Mouse (Mus musculus) MEL (cell line): Measurements from ENCODE around the gene Fbrsl1. TPM values are rescaled to one million over a fixed set of nuclear protein-coding genes. Genes with fewer than 3 reads are reported as not detected.

Source experiments
- DNase-seq: peaks from one replicate; pipeline ENCODE4 v3.0.0; 2011; ENCODE audit warnings: low read depth, low spot score
- H3K27ac ChIP-seq: 2 replicates; pipeline ENCODE4 v1.5.1; 2012; ENCODE audit warnings: low read depth, mild to moderate bottlenecking, control low read depth, low read length, moderate library complexity; ENCODE audit not compliant: control insufficient read depth
- H3K27me3 ChIP-seq, 2 experiments: fragments of 150-350 bp in 1 of 2; sonication (generic) in 1 of 2; 2 replicates each; pipeline ENCODE4 v1.6.1; 2012; ENCODE audit warnings: low read length in 2 of 2, mild to moderate bottlenecking in 2 of 2, improper control_type of control experiment in 1 of 2, moderate library complexity in 1 of 2; ENCODE audit not compliant: insufficient read depth in 2 of 2, control insufficient read depth in 1 of 2
- H3K36me3 ChIP-seq, 2 experiments: 2 replicates each; pipeline ENCODE4 v1.6.1; 2012 to 2014; ENCODE audit warnings: low read length in 2 of 2, improper control_type of control experiment in 1 of 2, inconsistent platforms in 1 of 2, mild to moderate bottlenecking in 1 of 2; ENCODE audit not compliant: insufficient read depth in 2 of 2, control insufficient read depth in 1 of 2
- H3K4me1 ChIP-seq, 2 experiments: fragments of 150-350 bp in 1 of 2; sonication (generic) in 1 of 2; 2 replicates each; pipeline ENCODE4 v1.6.1; 2012; ENCODE audit warnings: low read length in 2 of 2, improper control_type of control experiment in 1 of 2, mild to moderate bottlenecking in 1 of 2; ENCODE audit not compliant: insufficient read depth in 2 of 2, control insufficient read depth in 1 of 2
- H3K4me3 ChIP-seq, 2 experiments: fragments of 150-350 bp in 1 of 2; sonication (generic) in 1 of 2; 2 replicates each; pipeline ENCODE4 v1.5.1; 2012; ENCODE audit warnings: low read depth in 2 of 2, low read length in 2 of 2, mild to moderate bottlenecking in 2 of 2, moderate library complexity in 2 of 2, control low read depth in 1 of 2, improper control_type of control experiment in 1 of 2; ENCODE audit not compliant: control insufficient read depth in 1 of 2, insufficient read depth in 1 of 2
- H3K79me2 ChIP-seq: 2 replicates; pipeline ENCODE4 v1.6.1; 2012; ENCODE audit warnings: mild to moderate bottlenecking, low read length, moderate library complexity; ENCODE audit not compliant: control insufficient read depth, poor library complexity, insufficient read depth
- H3K9ac ChIP-seq: 2 replicates; pipeline ENCODE4 v1.6.1; 2012; ENCODE audit warnings: low read depth, mild to moderate bottlenecking, control low read depth, low read length, moderate library complexity; ENCODE audit not compliant: control insufficient read depth, poor library complexity, severe bottlenecking
- H3K9me3 ChIP-seq: fragments of 150-350 bp; sonication (generic); replicated peaks from 2 replicates; pipeline ENCODE4 v1.6.1; 2012; ENCODE audit warnings: mild to moderate bottlenecking, low read length, improper control_type of control experiment, moderate library complexity; ENCODE audit not compliant: insufficient read depth
- CHD1 ChIP-seq: IDR thresholded peaks from 2 replicates; pipeline ENCODE4 v1.6.1; 2012; ENCODE audit warnings: low read depth, mild to moderate bottlenecking, inconsistent platforms, low read length, improper control_type of control experiment
- CTCF ChIP-seq, 3 experiments: IDR thresholded peaks in 2 of 3; conservative IDR thresholded peaks in 1 of 3; 2 replicates each; pipeline ENCODE4 v1.5.1; 2011 to 2012; ENCODE audit warnings: low read length in 3 of 3, low read depth in 2 of 3, mild to moderate bottlenecking in 2 of 3, improper control_type of control experiment in 1 of 3, inconsistent platforms in 1 of 3, mixed read lengths in 1 of 3, moderate library complexity in 1 of 3; ENCODE audit not compliant: control insufficient read depth in 1 of 3, insufficient read depth in 1 of 3, poor library complexity in 1 of 3, severe bottlenecking in 1 of 3
- ELF1 ChIP-seq: IDR thresholded peaks from 2 replicates; pipeline ENCODE4 v1.6.1; 2014; ENCODE audit warnings: low read depth, mild to moderate bottlenecking, inconsistent platforms, low read length, improper control_type of control experiment, moderate library complexity
- EP300 ChIP-seq, 2 experiments: IDR thresholded peaks; 2 replicates each; pipeline ENCODE4 v1.6.1; 2011; ENCODE audit warnings: improper control_type of control experiment in 2 of 2, low read length in 2 of 2, low read depth in 1 of 2, mild to moderate bottlenecking in 1 of 2
- JUND ChIP-seq: IDR thresholded peaks from 2 replicates; pipeline ENCODE4 v1.6.1; 2011; ENCODE audit warnings: low read depth, mild to moderate bottlenecking, improper control_type of control experiment, low read length
- KAT2A ChIP-seq: conservative IDR thresholded peaks from 2 replicates; pipeline ENCODE4 v1.6.1; 2012; ENCODE audit warnings: low read depth, low read length, improper control_type of control experiment, inconsistent platforms
- MXI1 ChIP-seq: IDR thresholded peaks from 2 replicates; pipeline ENCODE4 v1.6.1; 2011; ENCODE audit warnings: mild to moderate bottlenecking, low read depth, low read length, improper control_type of control experiment
- MYB ChIP-seq: IDR thresholded peaks from 2 replicates; pipeline ENCODE4 v1.6.1; 2011; ENCODE audit warnings: mild to moderate bottlenecking, low read depth, low read length, improper control_type of control experiment
- MYC ChIP-seq: IDR thresholded peaks from 2 replicates; pipeline ENCODE4 v1.6.1; 2011; ENCODE audit warnings: low read depth, mild to moderate bottlenecking, low read length, improper control_type of control experiment, moderate library complexity
- POLR2A ChIP-seq, 2 experiments: IDR thresholded peaks; 2 replicates each; pipeline ENCODE4 v1.6.1; 2011 to 2012; ENCODE audit warnings: low read length in 2 of 2, mild to moderate bottlenecking in 2 of 2, control low read depth in 1 of 2, improper control_type of control experiment in 1 of 2, low read depth in 1 of 2, moderate library complexity in 1 of 2; ENCODE audit not compliant: control insufficient read depth in 1 of 2, insufficient read depth in 1 of 2, poor library complexity in 1 of 2
- POLR2AphosphoS2 ChIP-seq: IDR thresholded peaks from 2 replicates; pipeline ENCODE4 v1.6.1; 2011; ENCODE audit warnings: low read length, improper control_type of control experiment
- SIN3A ChIP-seq: IDR thresholded peaks from 2 replicates; pipeline ENCODE4 v1.6.1; 2012; ENCODE audit warnings: low read length, improper control_type of control experiment, inconsistent platforms
- SMC3 ChIP-seq: IDR thresholded peaks from 2 replicates; pipeline ENCODE4 v1.6.1; 2011; ENCODE audit warnings: low read depth, low read length, improper control_type of control experiment
- TAL1 ChIP-seq: IDR thresholded peaks from 2 replicates; pipeline ENCODE4 v1.6.1; 2012; ENCODE audit warnings: mild to moderate bottlenecking, inconsistent platforms, low read length, moderate library complexity, mixed read lengths
- TBP ChIP-seq: IDR thresholded peaks from 2 replicates; pipeline ENCODE4 v1.8.0; 2011; ENCODE audit warnings: low read depth, low read length, improper control_type of control experiment
- UBTF ChIP-seq: IDR thresholded peaks from 2 replicates; pipeline ENCODE4 v1.6.1; 2012; ENCODE audit warnings: low read depth, mild to moderate bottlenecking, inconsistent platforms, low read length, improper control_type of control experiment, moderate library complexity, borderline replicate concordance; ENCODE audit not compliant: insufficient read depth
- USF2 ChIP-seq, 2 experiments: IDR thresholded peaks; 2 replicates each; pipeline ENCODE4 v1.6.1; 2011 to 2012; ENCODE audit warnings: improper control_type of control experiment in 2 of 2, low read length in 2 of 2, borderline replicate concordance in 1 of 2, inconsistent platforms in 1 of 2, low read depth in 1 of 2, mild to moderate bottlenecking in 1 of 2; ENCODE audit not compliant: insufficient read depth in 1 of 2
- ZC3H11A ChIP-seq: IDR thresholded peaks from 2 replicates; pipeline ENCODE4 v1.6.1; 2012; ENCODE audit warnings: low read depth, mild to moderate bottlenecking, inconsistent platforms, low read length, improper control_type of control experiment
- ZKSCAN1 ChIP-seq: IDR thresholded peaks from 2 replicates; pipeline ENCODE4 v1.6.1; 2012; ENCODE audit warnings: low read depth, mild to moderate bottlenecking, inconsistent platforms, low read length, improper control_type of control experiment, moderate library complexity
- ZNF384 ChIP-seq: IDR thresholded peaks from 2 replicates; pipeline ENCODE4 v1.6.1; 2012; ENCODE audit warnings: low read depth, mild to moderate bottlenecking, inconsistent platforms, low read length, improper control_type of control experiment
- polyA plus RNA-seq, 2 experiments: library from polyadenylated mRNA; stranded (reverse) in 1 of 2; unstranded in 1 of 2; fragments of >175 nt in 1 of 2; fragments of >200 nt in 1 of 2; gene quantifications; 2 replicates each; pipeline versions ENCODE4 v1.2.1 to v1.2.4; 2012; ENCODE audit warnings: low replicate concordance in 2 of 2, low read depth in 1 of 2; ENCODE audit not compliant: insufficient read length in 2 of 2, insufficient read depth in 1 of 2, missing spikeins in 1 of 2
- total RNA-seq: library from RNA; depleted of rRNA; stranded (reverse); fragments of 300-350 nt; gene quantifications from 2 replicates; pipeline ENCODE4 v1.2.3, GENCODE M21; 2012

Fbrsl1 gene
- total and polyA plus RNA-seq, 3 experiments = 12.7 to 56.1 TPM; not detected in 1

DNA sequence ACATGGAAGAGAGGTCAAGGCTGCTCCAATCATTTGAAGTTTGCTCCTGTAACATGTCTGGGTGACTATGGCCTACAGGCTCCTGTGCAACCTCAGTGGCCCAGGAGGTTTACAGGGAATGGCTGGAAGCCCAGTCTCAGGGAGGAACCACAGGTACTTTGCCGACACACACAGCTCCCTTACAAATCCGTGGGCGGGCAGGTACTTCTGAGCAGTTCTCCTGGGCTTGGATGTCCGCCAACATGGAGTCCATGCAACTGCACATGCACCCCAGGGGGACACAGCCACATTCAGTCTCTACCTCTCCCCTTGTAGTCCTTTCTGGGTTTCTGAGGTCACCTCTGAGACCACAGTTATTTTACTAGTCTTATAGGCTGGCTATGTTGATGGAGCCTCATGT lies 28.1 kb downstream of the Fbrsl1 start:
- DNase-seq = no peak
- H3K79me2 ChIP-seq = no peaks in the 10 kb centered on the region
- no peaks in the 10 kb centered on the region for H3K9me3 ChIP-seq
- H3K9ac ChIP-seq = no peak overlapping the region
- H3K27me3 ChIP-seq = no peaks in the 10 kb centered on the region
- no peak overlapping the region for H3K4me3 ChIP-seq
- TF ChIP-seq SIN3A = no peak
- no peak for TF ChIP-seq MYB
- no peak for TF ChIP-seq EP300 (IDR thresholded peaks at IDR 0.05; ENCODE audit: low read depth in 1 of 2, low read length in 2 of 2)
- no peak for TF ChIP-seq ZNF384
- no peak for TF ChIP-seq ZKSCAN1
- TF ChIP-seq SMC3 = no peak
- TF ChIP-seq POLR2A (IDR thresholded peaks at IDR 0.05; ENCODE audit: control insufficient read depth in 1 of 2, insufficient read depth in 1 of 2, low read depth in 1 of 2, low read length in 2 of 2, poor library complexity in 1 of 2) = no peak
- no peak for TF ChIP-seq CTCF (IDR thresholded peaks at IDR 0.05 in 2 of 3, conservative IDR thresholded peaks at IDR 0.05 in 1 of 3; ENCODE audit: control insufficient read depth in 1 of 3, insufficient read depth in 1 of 3, low read depth in 2 of 3, low read length in 3 of 3, poor library complexity in 1 of 3, severe bottlenecking in 1 of 3)
- TF ChIP-seq JUND = no peak
- TF ChIP-seq CHD1 = no peak
- TF ChIP-seq MXI1 = no peak
- no peak for TF ChIP-seq POLR2AphosphoS2
- no peak for TF ChIP-seq TBP
- no peak for TF ChIP-seq MYC
- TF ChIP-seq, all 39 proteins: peak for 0
- Histone ChIP-seq H3K4me1 (no peaks in the 10 kb centered on the region), H3K27ac (no peak overlapping the region), H3K36me3 (no peaks in the 10 kb centered on the region)

DNA sequence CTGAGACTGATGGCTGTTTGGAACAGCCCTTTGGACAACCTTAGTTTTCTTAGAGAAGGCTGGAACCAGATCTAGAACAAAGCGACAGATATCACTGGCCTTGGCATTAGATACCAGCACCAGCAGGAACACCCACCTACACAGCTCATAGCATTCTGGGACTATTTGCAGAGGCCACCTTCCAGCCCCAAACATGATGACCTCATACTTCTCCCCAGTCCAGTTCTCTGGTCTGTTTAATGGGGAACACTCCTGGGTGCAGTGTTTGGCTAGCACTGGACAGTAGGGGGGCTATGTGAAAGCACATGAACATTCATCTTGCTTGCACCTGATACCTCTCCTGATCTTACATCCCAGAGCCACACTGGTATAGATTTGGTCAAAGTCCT lies 29.8 kb downstream of the Fbrsl1 start:
- H3K36me3 ChIP-seq = no peaks in the 10 kb centered on the region
- TF ChIP-seq ELF1 = no peak
- TF ChIP-seq TAL1 = no peak
- no peak for TF ChIP-seq UBTF
- no peak for TF ChIP-seq USF2 (IDR thresholded peaks at IDR 0.05; ENCODE audit: borderline replicate concordance in 1 of 2, insufficient read depth in 1 of 2, low read depth in 1 of 2, low read length in 2 of 2)
- TF ChIP-seq ZC3H11A = no peak
- no peak for TF ChIP-seq POLR2AphosphoS2
- TF ChIP-seq KAT2A = no peak
- TF ChIP-seq EP300 (IDR thresholded peaks at IDR 0.05; ENCODE audit: low read depth in 1 of 2, low read length in 2 of 2) = no peak
- no peak for TF ChIP-seq CTCF (IDR thresholded peaks at IDR 0.05 in 2 of 3, conservative IDR thresholded peaks at IDR 0.05 in 1 of 3; ENCODE audit: control insufficient read depth in 1 of 3, insufficient read depth in 1 of 3, low read depth in 2 of 3, low read length in 3 of 3, poor library complexity in 1 of 3, severe bottlenecking in 1 of 3)
- TF ChIP-seq JUND = no peak
- TF ChIP-seq ZKSCAN1 = no peak
- H3K9ac ChIP-seq = no peak overlapping the region
- H3K4me1 ChIP-seq = no peaks in the 10 kb centered on the region
- H3K27me3 ChIP-seq = no peaks in the 10 kb centered on the region
- no peak overlapping the region for H3K27ac ChIP-seq
- H3K9me3 ChIP-seq = no peaks in the 10 kb centered on the region
- no peaks in the 10 kb centered on the region for H3K79me2 ChIP-seq
- DNase-seq = no peak
- H3K4me3 ChIP-seq = no peak overlapping the region
